Mouse (Mus musculus): ENCODE measurements at regions not wholly inside any gene's neighbourhood (a gene's known extent, or its start where the extent isn't known, plus 50 kb on each side); places are given as distances from the start of the nearest gene placed in this dataset.

GRCm38 (mm10) chr3:137482546-137482945 is 138.9 kb upstream of the Ddit4l start:
- DNase-seq, result no peak
- intact Hi-C loops (cut with DNase I; ENCODE audit: low total_unique reads), result no loop called here

GRCm38 (mm10) chr3:137482971-137483370 is 138.4 kb upstream of the Ddit4l start:
- no peak for DNase-seq
- intact Hi-C loops (cut with DNase I; ENCODE audit: low total_unique reads), result no loop called here

- intact Hi-C loops (cut with DNase I; ENCODE audit: low total_unique reads), result no loop called here
- DNase-seq, result no peak
These were observed 131.8 kb upstream of the Ddit4l start for GRCm38 (mm10) chr3:137489592-137489991.

DNA sequence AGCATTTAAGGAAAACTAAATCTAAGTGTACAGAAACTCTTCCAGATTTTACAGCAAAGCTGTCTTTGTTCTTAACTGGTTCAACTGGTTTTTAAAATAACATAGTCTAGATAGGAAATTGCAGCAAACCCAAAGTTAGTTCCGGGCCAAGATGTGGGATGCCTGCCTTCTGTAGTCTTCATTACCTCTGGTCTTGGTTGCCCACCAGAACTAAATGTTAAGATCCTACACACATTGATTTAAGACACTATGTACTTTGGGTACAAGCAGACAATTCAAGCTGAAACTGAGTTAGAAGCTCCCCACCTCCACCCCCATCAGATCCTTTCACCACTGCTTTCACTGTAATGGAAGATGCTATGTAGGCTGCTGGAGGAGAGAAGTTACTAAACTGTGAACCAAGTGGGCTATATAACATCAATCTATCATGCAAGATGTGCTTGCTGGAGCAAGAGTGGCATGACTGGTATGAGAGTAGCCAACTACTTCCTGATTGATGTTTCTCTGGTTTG is 129.8 kb upstream of the Ddit4l start:
- DNase-seq, result no peak
- intact Hi-C loops (cut with DNase I; ENCODE audit: low total_unique reads), result no loop called here

- intact Hi-C loops (cut with DNase I; ENCODE audit: low total_unique reads), result no loop called here
- DNase-seq, result no peak
These were observed 123.1 kb upstream of the Ddit4l start for GRCm38 (mm10) chr3:137498343-137498742.

- no peak for DNase-seq
- intact Hi-C loops (cut with DNase I; ENCODE audit: low total_unique reads), result no loop called here
These were observed 110.1 kb upstream of the Ddit4l start for GRCm38 (mm10) chr3:137511283-137511682.

DNA sequence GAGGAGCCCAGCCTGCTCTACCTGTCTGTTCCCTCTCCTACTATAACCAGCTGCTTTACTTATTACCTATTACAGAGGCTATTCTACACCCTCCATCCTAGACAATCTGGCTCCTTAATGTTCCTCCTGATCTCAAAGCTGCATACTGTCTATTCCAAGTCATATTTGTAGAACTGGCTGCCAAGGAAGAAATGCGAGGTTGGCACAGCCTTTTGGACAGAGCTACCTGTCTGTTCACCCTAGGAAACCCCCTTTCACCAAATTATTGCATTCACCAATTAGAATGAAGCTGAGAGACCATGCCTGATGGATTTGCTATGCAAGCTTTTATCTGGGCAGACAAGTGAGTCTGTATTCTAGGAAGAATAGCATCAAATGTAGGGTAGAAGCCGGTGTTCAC is 109.0 kb upstream of the Ddit4l start:
- intact Hi-C loops (cut with DNase I; ENCODE audit: low total_unique reads), result no loop called here
- DNase-seq, result no peak

DNA sequence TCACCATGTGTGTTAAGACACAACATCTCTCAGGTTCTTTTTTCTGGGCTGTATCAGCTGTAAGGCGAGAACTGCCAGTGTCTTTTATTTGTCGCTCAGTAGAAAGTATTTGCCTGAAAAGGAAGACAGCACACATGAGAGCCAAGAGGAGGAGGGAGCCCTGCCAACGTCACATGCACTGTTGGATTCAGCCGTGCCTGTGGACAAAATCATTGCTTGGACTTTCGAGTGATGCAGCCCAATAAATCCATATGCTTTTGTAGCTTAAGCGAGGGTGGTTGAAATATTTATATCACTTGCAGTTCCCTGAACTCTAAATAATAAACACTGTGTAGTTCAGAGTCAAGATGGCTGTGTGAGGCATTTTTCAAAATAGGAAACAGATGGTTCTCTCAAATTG is 108.4 kb upstream of the Ddit4l start:
- intact Hi-C loops (cut with DNase I; ENCODE audit: low total_unique reads), result no loop called here
- DNase-seq, result peak; percentile 22

- no peak for DNase-seq
- intact Hi-C loops (cut with DNase I; ENCODE audit: low total_unique reads), result no loop called here
These were observed 107.2 kb upstream of the Ddit4l start for GRCm38 (mm10) chr3:137514238-137514637.

GRCm38 (mm10) chr3:137517433-137517832 is 104.0 kb upstream of the Ddit4l start:
- intact Hi-C loops (cut with DNase I; ENCODE audit: low total_unique reads), result no loop called here
- no peak for DNase-seq

GRCm38 (mm10) chr3:137520191-137520590 is 101.2 kb upstream of the Ddit4l start:
- DNase-seq, result no peak
- intact Hi-C loops (cut with DNase I; ENCODE audit: low total_unique reads), result no loop called here

GRCm38 (mm10) chr3:137525606-137526575 is 95.5 kb upstream of the Ddit4l start:
- intact Hi-C loops (cut with DNase I; ENCODE audit: low total_unique reads), result no loop called here
- peak; percentile 55 for DNase-seq

DNA sequence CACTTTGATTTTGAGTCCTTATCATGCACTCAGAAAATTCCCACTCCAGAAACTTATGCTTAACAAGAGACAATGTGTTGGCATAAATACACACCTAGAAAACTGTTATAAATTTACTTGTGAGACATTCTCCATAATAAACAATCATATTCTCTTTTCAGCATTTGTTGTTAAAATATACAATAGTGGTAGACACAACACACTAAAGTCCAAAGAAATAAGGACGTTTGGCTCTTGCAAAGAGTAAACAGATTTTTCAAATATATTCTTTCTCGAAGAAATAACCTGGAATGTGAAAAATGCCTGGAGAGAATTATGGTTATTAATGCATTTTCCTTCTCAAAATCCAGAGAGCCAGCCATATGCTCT is 91.8 kb upstream of the Ddit4l start:
- intact Hi-C loops (cut with DNase I; ENCODE audit: low total_unique reads), result no loop called here
- DNase-seq, result no peak

GRCm38 (mm10) chr3:137529961-137530609 is 91.3 kb upstream of the Ddit4l start:
- intact Hi-C loops (cut with DNase I; ENCODE audit: low total_unique reads), result no loop called here
- no peak for DNase-seq

DNA sequence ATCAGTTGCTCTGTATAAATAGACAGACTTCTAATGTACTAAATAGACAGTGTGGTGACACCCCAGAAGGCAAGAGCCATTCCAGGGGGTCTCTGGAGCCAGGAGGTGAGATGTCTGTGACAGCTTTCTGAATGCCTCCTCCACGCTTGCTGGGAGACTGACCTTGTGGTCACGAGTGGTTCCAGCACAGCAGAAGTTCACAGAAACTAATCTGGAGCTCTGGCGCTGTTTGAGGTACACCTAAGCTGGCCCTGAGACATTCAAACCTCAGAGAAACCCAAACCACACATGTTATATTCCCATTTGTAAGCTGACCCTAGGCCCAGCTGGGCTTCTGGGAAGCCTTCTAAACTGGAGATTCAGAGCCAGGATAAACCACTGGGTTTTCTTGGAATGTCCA is 79.7 kb upstream of the Ddit4l start:
- peak; percentile 30 for DNase-seq
- intact Hi-C loops (cut with DNase I; ENCODE audit: low total_unique reads), result no loop called here

- intact Hi-C loops (cut with DNase I; ENCODE audit: low total_unique reads), result no loop called here
- no peak for DNase-seq
These were observed 79.1 kb upstream of the Ddit4l start for GRCm38 (mm10) chr3:137542343-137542742.

- peak; percentile 18 for DNase-seq
- intact Hi-C loops (cut with DNase I; ENCODE audit: low total_unique reads), result no loop called here
These were observed 74.0 kb upstream of the Ddit4l start for GRCm38 (mm10) chr3:137547414-137547877.

GRCm38 (mm10) chr3:137547938-137548337 is 73.5 kb upstream of the Ddit4l start:
- intact Hi-C loops (cut with DNase I; ENCODE audit: low total_unique reads), result no loop called here

DNA sequence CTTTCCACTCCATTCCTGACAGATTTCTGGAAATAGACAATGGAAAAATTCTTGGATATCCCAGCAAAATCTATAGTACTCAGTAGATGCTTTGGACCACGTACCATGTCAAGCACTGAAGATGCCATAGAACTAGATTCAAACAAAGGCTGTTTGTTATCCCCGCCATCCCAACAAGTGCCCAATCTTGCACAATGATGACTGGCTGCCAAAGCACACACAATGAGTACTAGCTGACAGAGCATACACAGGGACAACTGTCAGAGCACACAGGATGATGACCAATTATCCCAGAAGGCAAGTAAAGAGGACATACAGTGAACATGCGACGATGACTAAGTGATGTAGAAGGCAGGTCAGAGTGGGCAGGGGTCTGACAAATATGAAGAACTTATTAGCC is 70.7 kb upstream of the Ddit4l start:
- DNase-seq, result no peak
- intact Hi-C loops (cut with DNase I; ENCODE audit: low total_unique reads), result no loop called here

More at GRCm38 (mm10) chr3:137547938-137548337, 73.5 kb upstream of the Ddit4l start:
- peak; percentile 66 for DNase-seq

DNA sequence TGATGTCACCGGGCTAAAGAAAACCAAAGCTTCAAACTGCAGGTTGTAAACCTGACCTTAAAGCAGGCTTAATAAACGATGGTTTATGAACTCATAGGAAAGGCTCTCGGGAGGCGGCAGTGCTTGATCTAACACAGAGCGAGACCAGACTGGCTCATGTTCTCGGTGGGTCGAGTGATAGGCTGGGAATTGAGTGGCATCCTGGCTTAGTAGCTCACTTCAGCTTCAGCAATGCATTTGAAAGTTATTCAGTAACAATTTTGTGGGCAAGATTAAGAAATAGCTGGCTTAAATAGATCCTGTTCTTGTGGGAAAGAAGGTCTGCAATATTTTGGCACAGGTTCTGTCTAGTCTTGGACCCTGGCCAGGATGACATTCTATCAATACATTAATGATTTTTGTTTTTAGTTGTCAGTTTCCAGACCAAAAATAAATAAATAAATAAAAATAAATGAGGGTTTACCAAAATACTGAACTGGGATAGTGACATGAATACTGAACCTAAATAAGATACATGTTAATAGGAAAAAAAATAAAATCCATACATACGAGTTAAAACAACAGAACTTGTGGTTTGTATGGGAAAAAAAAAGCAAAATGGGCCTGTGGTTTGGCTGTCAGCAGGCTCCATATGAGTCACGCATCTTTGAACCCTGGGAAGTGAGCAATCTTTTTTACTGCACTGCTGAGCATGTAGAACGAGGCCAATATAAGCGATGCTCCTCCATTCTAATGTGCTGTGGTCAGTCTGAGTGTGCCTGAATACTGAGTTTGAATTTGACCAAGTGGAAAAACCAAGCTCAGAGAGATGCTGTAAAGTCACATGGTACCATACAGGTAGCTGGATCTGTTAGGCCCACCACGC is 68.7 kb upstream of the Ddit4l start:
- intact Hi-C loops (cut with DNase I; ENCODE audit: low total_unique reads), result no loop called here
- DNase-seq, result no peak
